In the genomic region with DNA sequence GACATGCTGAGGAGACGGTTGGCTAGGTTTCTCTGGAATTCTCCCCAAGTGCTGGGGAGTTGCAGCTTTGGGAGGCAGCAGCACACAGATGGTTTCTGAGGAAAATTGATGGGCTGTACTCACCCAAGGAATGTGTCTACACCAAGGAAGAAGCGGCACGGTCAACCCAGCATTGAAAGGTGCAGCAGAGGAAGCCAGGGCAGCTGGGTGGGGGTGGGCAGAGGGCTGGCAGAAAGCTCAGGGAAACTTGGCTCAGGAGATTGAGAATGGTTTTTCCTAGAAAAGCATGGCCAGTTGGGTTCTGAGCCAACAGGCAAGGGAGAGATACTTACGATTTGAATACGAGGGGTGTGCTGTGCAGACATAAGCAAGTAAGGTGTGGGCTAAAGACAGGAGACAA, we compare ENCODE assay signal across 19 mouse cellular contexts. TPM values are rescaled to one million over a fixed set of nuclear protein-coding genes. Genes with fewer than 3 reads are reported as not detected.
"Had no signal": no experiment of that assay in that cellular context is flagged by ENCODE, and none has a peak within 500 bp of the region (broad histone marks: within the 10 kb centered on the region; RNA-seq: fewer than 3 reads in every experiment).

No protein-coding gene starts in this region.

- H3K27me3 ChIP-seq: limb, embryonic 12.5 days; liver, embryonic 13.5 days; lung, embryonic 15.5 days; midbrain, embryonic 13.5 days; neural tube, embryonic 15.5 days had no signal

- H3K9ac ChIP-seq: limb, embryonic 12.5 days; liver, embryonic 13.5 days; liver, postnatal 0 days; lung, embryonic 15.5 days; midbrain, embryonic 13.5 days; neural tube, embryonic 15.5 days had no signal

- H3K4me1 ChIP-seq: limb, embryonic 12.5 days; liver, embryonic 13.5 days; lung, embryonic 15.5 days; midbrain, embryonic 13.5 days; neural tube, embryonic 15.5 days had no signal

- H3K4me3 ChIP-seq: limb, embryonic 12.5 days; liver, embryonic 13.5 days; lung, embryonic 15.5 days; midbrain, embryonic 13.5 days; myocyte; neural tube, embryonic 15.5 days had no signal

- H3K27ac ChIP-seq: kidney, postnatal 0 days; limb, embryonic 12.5 days; liver, embryonic 13.5 days; lung, embryonic 15.5 days; midbrain, embryonic 13.5 days; neural tube, embryonic 15.5 days had no signal

- ATAC-seq: liver, postnatal 0 days; midbrain, embryonic 13.5 days had no signal

- H3K4me2 ChIP-seq: limb, embryonic 12.5 days; liver, embryonic 13.5 days; lung, embryonic 15.5 days; midbrain, embryonic 13.5 days; neural tube, embryonic 15.5 days had no signal

- H3K36me3 ChIP-seq: limb, embryonic 12.5 days; liver, embryonic 13.5 days; lung, embryonic 15.5 days; midbrain, embryonic 13.5 days; neural tube, embryonic 15.5 days had no signal

- H3K9me3 ChIP-seq: limb, embryonic 12.5 days; liver, embryonic 13.5 days; lung, embryonic 15.5 days; midbrain, embryonic 13.5 days; neural tube, embryonic 15.5 days had no signal

- DNase-seq: kidney, adult 11 months; kidney, adult 9 months; kidney, postnatal 4 days; liver; liver, embryonic 13.5 days; liver, postnatal 0 days; lung, postnatal 36 days; right cerebral cortex, adult 18-20 months; right cerebral cortex, postnatal 25 days; thymus, postnatal 4 days had no signal

RNA-seq across cellular contexts. Expression of a gene that starts 13.1 kb away (rescaled TPM):
- polyA plus RNA-seq: myocyte had no signal

RNA-seq across cellular contexts. Expression of a gene that starts 51.9 kb away (rescaled TPM):
- total RNA-seq: megakaryocyte progenitor cell, adult 5-6 weeks had no signal
- polyA plus RNA-seq: midbrain, embryonic 13.5 days; midbrain, postnatal 0 days; myocyte; neural tube, embryonic 15.5 days; testis, adult 2 months had no signal
